Mouse (Mus musculus): ENCODE data around the gene Slc16a9. TPM values are rescaled to one million over a fixed set of nuclear protein-coding genes. Genes with fewer than 3 reads are reported as not detected.

Gene Slc16a9
- polyA plus RNA-seq, 1 experiment from 2014 or later: 0.76 TPM

- H3K27me3 ChIP-seq (ENCODE audit: control insufficient read depth, insufficient read depth, low read length): no peaks in the 10 kb centered on the region
- H3K9ac ChIP-seq (ENCODE audit: low read length): no peak overlapping the region
- H3K36me3 ChIP-seq (ENCODE audit: control insufficient read depth, insufficient read depth, low read length): no peaks in the 10 kb centered on the region
- ATAC-seq (ENCODE audit: insufficient number of reproducible peaks, insufficient read depth, low FRiP score, low read depth): no peak
- no peak overlapping the region for H3K4me3 ChIP-seq (ENCODE audit: control insufficient read depth in 1 of 2, insufficient read depth in 1 of 2, low read depth in 1 of 2, low read length in 2 of 2)
- WGBS: 41% methylated on average over 2 of the region's 2 CpGs
- H3K9me3 ChIP-seq (ENCODE audit: control insufficient read depth, low read length): no peaks in the 10 kb centered on the region
- no peak overlapping the region for H3K27ac ChIP-seq (replicated peaks in 1 of 2; ENCODE audit: control insufficient read depth in 1 of 2, insufficient read depth in 1 of 2, low read depth in 2 of 2, low read length in 2 of 2)
- no peaks in the 10 kb centered on the region for H3K4me1 ChIP-seq (ENCODE audit: control insufficient read depth in 2 of 2, insufficient read depth in 2 of 2, low read length in 2 of 2)
- H3K4me2 ChIP-seq (ENCODE audit: low read length): no peak overlapping the region
These were observed 80.6 kb downstream of the Slc16a9 start for GRCm38 (mm10) chr10:70325518-70325917.

DNA sequence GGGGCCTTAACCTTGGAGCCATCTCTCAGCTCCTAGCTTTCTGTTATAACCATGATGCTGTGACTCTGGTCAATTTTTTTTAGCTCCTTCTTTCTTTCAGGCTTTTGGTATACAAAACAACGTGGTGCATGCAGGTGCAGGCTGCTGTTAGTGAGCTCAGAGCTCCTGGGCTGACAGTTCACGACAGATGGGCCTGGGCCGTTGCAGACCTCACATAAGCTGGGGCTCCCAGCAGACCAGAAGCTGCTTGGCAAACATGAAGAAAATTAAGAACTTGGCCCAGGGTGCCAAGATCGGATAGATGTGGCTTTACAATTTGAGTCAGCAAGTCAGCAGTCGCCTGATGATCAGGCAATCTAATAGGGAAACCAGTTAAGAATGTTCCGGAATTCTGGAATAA lies 82.4 kb downstream of the Slc16a9 start:
- ATAC-seq (ENCODE audit: insufficient number of reproducible peaks, insufficient read depth, low FRiP score, low read depth): no peak
- Histone ChIP-seq H3K27me3 (ENCODE audit: control insufficient read depth, insufficient read depth, low read length) (no peaks in the 10 kb centered on the region), H3K9ac (ENCODE audit: low read length) (no peak overlapping the region), H3K9me3 (ENCODE audit: control insufficient read depth, low read length) (no peaks in the 10 kb centered on the region), H3K27ac (replicated peaks in 1 of 2; ENCODE audit: control insufficient read depth in 1 of 2, insufficient read depth in 1 of 2, low read depth in 2 of 2, low read length in 2 of 2) (no peak overlapping the region), H3K4me1 (ENCODE audit: control insufficient read depth in 2 of 2, insufficient read depth in 2 of 2, low read length in 2 of 2) (no peaks in the 10 kb centered on the region), H3K4me2 (ENCODE audit: low read length) (no peak overlapping the region), H3K4me3 (ENCODE audit: control insufficient read depth in 1 of 2, insufficient read depth in 1 of 2, low read depth in 1 of 2, low read length in 2 of 2) (no peak overlapping the region), H3K36me3 (ENCODE audit: control insufficient read depth, insufficient read depth, low read length) (no peaks in the 10 kb centered on the region)
- 79% methylated on average over 6 of the region's 6 CpGs for WGBS

- H3K27ac ChIP-seq (replicated peaks in 1 of 2; ENCODE audit: control insufficient read depth in 1 of 2, insufficient read depth in 1 of 2, low read depth in 2 of 2, low read length in 2 of 2): no peak overlapping the region
- H3K4me3 ChIP-seq (ENCODE audit: control insufficient read depth in 1 of 2, insufficient read depth in 1 of 2, low read depth in 1 of 2, low read length in 2 of 2): no peak overlapping the region
- H3K36me3 ChIP-seq (ENCODE audit: control insufficient read depth, insufficient read depth, low read length): no peaks in the 10 kb centered on the region
- 86% methylated on average over 9 of the region's 9 CpGs for WGBS
- H3K4me2 ChIP-seq (ENCODE audit: low read length): no peak overlapping the region
- no peaks in the 10 kb centered on the region for H3K4me1 ChIP-seq (ENCODE audit: control insufficient read depth in 2 of 2, insufficient read depth in 2 of 2, low read length in 2 of 2)
- no peaks in the 10 kb centered on the region for H3K27me3 ChIP-seq (ENCODE audit: control insufficient read depth, insufficient read depth, low read length)
- no peak for ATAC-seq (ENCODE audit: insufficient number of reproducible peaks, insufficient read depth, low FRiP score, low read depth)
- H3K9ac ChIP-seq (ENCODE audit: low read length): no peak overlapping the region
- H3K9me3 ChIP-seq (ENCODE audit: control insufficient read depth, low read length): no peaks in the 10 kb centered on the region
These were observed 83.2 kb downstream of the Slc16a9 start for GRCm38 (mm10) chr10:70328139-70328538.

Other genes with a start within 250 kb of the Slc16a9 start
- gene Ccdc6, start 148.0 kb upstream of the Slc16a9 start, polyA plus RNA-seq (2014; fragmentation: Nextera tagmentation; extraction: Ambion mirVana): 22.9 and 24.8 TPM in 2 replicates
- 0.92 and 1.6 TPM in 2 replicates for gene Mrln, start 40.4 kb upstream of the Slc16a9 start, polyA plus RNA-seq (2014; fragmentation: Nextera tagmentation; extraction: Ambion mirVana)
- 12.6 and 12.7 TPM in 2 replicates for gene Fam13c, start 195.4 kb downstream of the Slc16a9 start, polyA plus RNA-seq (2014; fragmentation: Nextera tagmentation; extraction: Ambion mirVana)